Mouse (Mus musculus): ENCODE measurements at regions not wholly inside any gene's neighbourhood (a gene's known extent, or its start where the extent isn't known, plus 50 kb on each side); places are given as distances from the start of the nearest gene placed in this dataset.

DNA sequence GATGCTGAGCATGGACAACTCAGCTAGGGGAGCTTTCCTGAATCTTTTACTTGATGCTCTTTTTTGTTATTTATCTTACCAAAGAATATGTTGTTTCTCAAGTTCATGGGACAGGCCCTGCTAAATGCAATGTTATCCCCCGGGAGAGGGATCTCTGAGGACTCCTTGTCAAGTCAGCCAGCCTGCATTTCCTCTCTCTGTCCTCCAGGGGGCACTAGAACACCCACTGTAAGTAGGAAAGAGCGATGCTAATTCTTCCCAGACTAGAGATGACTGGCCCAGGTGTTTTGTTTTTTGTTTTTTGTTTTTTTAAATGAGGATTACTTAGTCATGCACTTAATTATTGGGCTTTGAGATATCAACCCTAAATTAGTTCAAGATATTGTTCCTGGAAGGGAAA, 386.8 kb upstream of the Prkcq start:
- intact Hi-C loops (cut with DNase I): loop anchor here (2.0 kb wide), 1 partner anchor 274 kb away; no protein-coding TSS in a partner anchor
- peak; percentile 34 to 57 for DNase-seq (ENCODE audit: extremely low spot score in 1 of 2, low spot score in 2 of 2)

DNA sequence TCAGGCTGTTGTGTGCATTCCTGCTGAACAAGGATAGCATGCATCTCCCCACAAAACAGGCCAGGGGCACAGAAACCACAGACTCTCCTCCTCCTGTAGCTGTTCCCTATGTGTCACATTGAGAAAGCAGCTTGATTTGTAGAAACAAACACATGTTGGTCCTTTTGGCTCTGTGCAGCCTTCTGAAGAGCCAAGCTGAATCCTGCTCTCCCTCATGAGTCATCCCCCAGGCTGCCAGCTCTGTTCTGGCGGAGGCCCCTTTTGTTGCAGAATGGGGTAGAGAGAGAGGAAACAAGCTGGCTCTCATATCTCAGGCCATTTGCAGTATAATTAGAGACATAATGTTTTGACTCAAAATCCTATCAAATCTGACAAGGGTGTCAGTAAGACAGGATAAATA, 383.4 kb upstream of the Prkcq start:
- DNase-seq (ENCODE audit: extremely low spot score in 1 of 2, low spot score in 2 of 2): peak; percentile 48 to 62
- intact Hi-C loops (cut with DNase I): no loop called here

DNA sequence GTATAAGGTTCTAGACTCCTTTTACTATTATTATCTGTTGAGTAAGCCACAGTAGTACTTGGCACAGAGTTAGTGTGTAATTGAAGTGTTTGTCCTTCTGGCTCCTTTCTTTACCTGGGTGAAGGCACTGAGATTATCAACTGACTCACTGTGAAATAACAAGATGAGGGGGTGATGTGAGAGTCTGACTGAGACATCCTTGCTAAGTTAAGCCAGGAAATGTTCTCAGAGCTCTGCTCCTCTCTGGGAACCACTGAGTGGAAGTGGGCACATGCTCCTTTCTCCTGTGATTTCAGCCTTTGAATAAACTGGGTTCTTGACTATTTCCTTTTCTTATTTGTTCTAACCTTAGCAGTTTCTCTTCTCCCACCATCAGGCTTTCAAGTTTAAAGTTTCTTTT, 380.7 kb upstream of the Prkcq start:
- intact Hi-C loops (cut with DNase I): no loop called here
- no peak for DNase-seq (ENCODE audit: extremely low spot score in 1 of 2, low spot score in 2 of 2)

DNA sequence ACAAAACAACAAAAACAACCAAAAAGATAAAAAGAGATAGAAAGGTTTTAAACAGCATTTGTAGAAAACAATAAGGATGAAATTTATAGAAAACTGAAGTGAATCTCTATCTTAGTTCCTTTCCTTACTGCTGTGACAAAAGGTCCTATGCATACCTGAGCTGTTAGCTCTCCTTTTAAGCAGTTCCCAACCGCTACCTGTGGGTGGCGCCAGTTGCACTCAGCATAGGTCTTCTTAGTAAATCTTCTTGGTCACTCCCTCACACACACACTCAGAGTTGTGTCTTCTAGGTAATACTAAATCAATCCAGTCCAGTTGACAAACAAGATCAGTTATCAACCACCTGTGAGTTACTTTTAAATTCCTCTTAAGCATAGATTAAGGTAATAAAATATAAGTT, 355.5 kb upstream of the Prkcq start:
- DNase-seq (ENCODE audit: extremely low spot score in 1 of 2, low spot score in 2 of 2): no peak
- intact Hi-C loops (cut with DNase I): no loop called here

DNA sequence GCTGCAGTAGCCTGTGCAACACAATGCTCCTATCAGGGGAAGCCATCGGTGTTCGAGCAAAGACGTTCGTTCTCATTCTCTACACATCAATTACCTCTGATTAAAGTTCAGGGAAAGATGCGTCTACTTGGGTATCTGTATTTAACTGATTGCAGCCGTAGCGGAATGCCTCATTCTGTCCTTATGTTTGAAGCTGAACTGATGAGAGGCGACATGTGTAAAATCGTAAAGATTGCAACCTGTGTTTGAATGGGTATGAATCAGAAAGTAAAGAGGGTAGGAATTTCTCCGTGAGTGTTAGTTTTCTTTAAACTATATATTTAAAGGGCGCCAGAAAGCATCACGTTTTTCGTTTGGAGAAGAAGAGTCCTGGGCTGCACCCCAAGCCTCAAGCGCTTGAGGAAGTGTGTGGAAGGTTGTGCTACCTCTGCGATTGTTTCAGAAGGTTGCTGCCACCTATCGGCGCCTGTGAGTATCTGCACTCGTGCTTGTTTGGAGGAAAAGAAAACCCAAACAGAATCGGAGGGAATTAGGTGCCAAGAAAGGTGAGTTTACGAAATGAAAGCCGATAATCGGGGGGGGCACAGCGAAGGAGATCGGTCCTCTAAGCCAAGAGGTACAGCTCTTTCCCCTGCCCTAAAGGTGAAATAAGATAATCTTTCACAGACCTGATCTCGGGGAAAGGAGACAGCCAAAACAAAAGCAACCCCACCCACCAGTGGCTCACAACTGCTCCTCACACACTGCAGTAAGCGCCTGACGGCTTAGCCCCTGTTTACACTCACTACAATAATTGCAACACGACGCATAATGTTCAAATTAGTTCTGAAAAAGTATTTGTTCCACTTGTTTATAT, 346.4 kb upstream of the Prkcq start:
- DNase-seq (ENCODE audit: extremely low spot score in 1 of 2, low spot score in 2 of 2): peak; percentile 45 to 61
- intact Hi-C loops (cut with DNase I): loop anchor here (10.0 kb wide), 1 partner anchor 231 kb away; no protein-coding TSS in a partner anchor

DNA sequence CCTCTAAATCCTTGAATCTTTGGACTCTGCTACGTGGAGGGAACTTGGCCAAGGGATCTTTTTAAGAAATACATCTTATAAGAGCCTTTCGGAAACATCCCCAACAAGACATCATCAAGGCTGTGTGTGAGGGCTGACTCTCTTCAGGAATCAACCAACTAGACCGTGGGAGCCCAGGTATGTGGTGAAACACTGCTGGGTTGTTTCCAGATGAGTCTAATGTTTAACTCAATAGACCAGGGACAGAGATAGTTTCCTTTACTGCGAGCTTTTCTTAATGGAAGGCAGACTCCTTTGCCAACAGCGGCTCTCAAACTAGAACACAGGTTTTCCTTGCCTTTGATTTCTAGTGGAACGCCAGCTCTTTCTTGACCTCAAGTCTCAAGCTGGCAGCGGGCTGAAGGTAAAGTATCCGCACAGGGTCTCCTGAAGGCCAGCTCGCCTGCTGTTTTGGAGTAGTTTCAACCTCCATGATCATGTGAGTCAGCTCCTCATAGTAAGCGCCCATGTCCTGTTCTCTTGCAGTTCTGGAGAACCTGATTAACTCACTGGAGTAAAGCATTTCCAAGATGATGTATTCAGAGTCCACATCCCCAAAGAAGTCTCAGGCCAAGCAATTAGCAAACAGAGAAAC, 345.7 kb upstream of the Prkcq start:
- intact Hi-C loops (cut with DNase I): loop anchor here (10.0 kb wide), 1 partner anchor 231 kb away; no protein-coding TSS in a partner anchor
- no peak for DNase-seq (ENCODE audit: extremely low spot score in 1 of 2, low spot score in 2 of 2)

DNA sequence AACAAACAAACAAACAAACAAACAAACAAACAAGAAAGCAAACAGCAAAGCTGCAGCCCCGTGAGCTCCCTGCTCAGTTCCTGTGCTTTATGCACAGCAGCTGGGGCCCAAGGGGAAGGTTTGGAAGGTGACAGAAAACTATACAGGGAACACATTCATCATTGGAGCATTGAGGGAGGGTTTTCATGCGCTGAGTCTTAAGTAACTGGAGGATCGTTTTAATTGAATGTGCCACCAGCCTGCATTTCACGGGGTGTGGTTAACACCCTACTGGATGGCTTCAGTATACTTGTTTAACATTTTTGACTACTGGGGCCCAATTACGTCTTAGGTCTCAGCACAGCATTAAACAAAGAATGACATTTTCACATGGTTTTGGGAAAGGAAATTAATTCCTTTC, 331.9 kb upstream of the Prkcq start:
- no peak for DNase-seq (ENCODE audit: extremely low spot score in 1 of 2, low spot score in 2 of 2)
- intact Hi-C loops (cut with DNase I): no loop called here

DNA sequence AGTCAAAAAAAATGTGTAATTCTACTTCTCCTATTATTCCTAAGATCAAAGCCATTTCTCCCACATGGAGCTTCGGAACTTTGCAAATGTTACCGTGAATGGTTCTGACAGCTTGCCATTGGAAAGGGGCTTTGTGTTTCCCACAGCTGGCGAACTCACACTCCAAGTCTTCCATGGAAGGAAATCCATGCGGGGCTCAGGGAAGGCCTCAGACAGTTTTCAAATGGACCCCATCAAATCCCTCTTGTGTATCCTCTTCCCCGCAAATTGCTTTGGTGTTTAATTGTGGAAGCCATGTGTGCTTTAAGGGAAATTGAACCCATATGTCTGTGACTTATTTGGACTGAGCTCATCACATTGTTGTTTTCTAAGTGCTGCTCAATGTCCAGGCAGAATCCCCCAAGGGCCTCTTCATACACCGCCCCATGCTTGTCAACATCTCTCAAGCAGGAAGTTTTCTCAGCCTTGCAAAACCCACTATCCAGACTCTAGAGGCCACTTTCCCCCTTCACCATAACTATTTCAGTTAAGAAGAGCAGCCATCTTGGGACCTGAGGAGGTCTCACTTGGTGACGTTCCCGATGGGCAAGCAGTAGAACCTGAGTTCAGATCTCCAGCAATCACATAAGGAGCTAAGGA, 310.1 kb upstream of the Prkcq start:
- intact Hi-C loops (cut with DNase I): no loop called here
- DNase-seq (ENCODE audit: extremely low spot score in 1 of 2, low spot score in 2 of 2): no peak

DNA sequence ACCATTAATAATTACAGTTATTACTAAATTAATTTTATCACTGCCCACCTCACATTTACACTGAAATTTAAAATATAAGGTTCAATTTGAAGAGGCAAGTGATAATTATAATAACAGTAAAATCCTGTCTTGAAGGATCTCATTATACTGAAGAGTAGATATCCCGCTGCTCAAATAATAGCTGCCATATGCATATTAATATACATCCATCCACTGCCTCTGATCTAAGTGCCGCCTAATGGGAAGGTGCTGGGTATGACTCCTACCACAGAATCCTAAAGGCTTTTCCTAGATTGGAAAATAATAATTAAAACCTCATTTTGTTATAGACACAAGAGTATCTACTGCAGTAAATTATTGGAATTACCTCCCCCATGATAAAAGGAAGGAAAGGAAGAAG, 307.5 kb upstream of the Prkcq start:
- intact Hi-C loops (cut with DNase I): no loop called here
- no peak for DNase-seq (ENCODE audit: extremely low spot score in 1 of 2, low spot score in 2 of 2)

DNA sequence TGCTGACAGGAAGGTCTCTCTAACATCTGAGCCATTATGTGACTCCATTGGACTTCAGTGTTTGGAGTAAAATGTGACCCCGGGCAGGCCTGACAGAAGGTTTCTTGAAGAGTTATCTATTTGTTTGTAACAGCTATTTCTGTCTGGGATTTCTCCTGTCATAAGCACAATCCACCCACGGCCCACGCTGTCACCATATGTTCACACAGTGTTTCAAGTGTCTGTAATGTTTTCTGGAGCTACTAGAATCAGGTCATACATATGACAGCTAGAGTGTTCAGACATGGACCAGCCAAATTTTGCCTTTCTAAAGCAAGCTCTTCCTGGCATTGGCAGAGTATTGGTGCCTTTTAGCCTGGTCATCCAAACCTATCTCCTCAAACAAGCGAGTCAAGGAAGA, 297.6 kb upstream of the Prkcq start:
- peak; percentile 8 to 30 for DNase-seq (ENCODE audit: extremely low spot score in 1 of 2, low spot score in 2 of 2)
- intact Hi-C loops (cut with DNase I): no loop called here

DNA sequence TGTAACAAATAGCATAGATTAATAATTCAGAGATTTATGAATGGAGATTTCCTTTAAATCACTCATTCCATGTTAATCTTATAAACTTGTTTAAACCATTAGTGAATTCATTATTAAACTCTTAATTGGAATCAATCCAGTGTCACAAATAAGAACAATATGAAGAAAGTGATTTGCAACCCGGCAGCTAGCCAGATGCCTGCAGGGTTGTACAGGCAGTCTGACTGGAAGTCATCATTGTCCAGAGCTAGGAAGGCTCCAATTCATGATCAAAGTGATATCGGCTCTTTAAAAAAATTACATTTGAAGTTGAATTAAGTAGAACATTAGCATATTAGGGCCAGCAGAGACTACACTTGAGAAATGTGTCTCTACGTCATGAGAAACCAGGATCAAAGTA, 270.0 kb upstream of the Prkcq start:
- intact Hi-C loops (cut with DNase I): no loop called here
- no peak for DNase-seq (ENCODE audit: extremely low spot score in 1 of 2, low spot score in 2 of 2)

DNA sequence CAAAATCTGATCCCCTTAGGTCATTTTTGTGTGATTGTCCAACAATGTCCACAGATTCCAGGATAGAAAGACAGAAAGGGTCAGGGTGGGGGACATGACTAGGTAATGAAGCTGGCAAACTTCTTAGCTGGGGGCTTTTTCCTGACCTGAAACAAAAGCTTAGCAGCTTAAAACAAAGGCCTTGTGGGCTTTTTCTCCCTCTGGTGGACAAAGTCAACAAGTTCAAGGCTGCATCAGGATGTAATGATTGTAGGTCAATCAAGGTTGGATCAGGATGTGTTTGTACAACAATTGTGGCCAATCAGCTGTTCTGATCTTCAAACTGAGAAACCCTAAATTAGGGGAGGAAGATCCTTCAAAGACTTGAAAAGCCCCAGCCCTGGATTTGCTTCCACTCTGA, 252.0 kb upstream of the Prkcq start:
- no peak for DNase-seq (ENCODE audit: extremely low spot score in 1 of 2, low spot score in 2 of 2)
- intact Hi-C loops (cut with DNase I): no loop called here

DNA sequence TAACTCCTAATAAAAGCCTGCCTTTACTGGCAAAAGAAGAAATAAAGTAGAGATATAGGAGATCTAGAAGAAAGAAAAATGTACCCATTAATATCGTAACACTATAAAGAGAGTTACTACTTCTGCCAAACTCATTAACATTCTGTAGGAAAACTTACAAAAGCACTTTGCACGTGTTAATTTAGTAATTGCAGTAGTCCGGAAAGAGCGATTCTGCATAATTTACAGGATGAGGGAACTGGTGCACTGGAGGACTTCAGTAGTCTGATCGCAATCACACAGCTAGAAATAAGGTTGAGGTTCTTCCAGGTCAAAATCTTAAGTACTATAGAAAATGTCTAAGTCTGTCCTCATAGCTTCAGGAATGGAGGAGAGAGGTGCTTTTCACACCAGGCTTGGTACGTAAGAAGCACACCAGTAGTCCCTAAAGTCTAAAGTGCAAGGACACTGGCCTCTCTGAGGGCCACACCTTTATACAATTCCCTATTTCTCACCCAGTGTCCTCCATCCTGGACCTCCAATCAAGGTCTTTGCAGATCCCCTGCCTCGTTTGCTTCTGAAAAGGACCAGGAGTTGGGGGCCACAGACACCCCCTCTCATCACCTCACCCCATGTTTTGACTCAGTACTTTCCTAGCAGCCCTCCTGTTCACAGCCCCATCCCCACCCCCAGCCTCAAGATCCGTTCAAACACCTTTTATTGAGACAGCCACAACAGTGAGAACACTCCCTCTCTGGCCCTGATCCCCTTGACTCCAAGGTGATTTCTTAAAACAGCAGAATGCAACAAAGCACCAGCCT, 251.0 kb upstream of the Prkcq start:
- no peak for DNase-seq (ENCODE audit: extremely low spot score in 1 of 2, low spot score in 2 of 2)
- intact Hi-C loops (cut with DNase I): no loop called here

DNA sequence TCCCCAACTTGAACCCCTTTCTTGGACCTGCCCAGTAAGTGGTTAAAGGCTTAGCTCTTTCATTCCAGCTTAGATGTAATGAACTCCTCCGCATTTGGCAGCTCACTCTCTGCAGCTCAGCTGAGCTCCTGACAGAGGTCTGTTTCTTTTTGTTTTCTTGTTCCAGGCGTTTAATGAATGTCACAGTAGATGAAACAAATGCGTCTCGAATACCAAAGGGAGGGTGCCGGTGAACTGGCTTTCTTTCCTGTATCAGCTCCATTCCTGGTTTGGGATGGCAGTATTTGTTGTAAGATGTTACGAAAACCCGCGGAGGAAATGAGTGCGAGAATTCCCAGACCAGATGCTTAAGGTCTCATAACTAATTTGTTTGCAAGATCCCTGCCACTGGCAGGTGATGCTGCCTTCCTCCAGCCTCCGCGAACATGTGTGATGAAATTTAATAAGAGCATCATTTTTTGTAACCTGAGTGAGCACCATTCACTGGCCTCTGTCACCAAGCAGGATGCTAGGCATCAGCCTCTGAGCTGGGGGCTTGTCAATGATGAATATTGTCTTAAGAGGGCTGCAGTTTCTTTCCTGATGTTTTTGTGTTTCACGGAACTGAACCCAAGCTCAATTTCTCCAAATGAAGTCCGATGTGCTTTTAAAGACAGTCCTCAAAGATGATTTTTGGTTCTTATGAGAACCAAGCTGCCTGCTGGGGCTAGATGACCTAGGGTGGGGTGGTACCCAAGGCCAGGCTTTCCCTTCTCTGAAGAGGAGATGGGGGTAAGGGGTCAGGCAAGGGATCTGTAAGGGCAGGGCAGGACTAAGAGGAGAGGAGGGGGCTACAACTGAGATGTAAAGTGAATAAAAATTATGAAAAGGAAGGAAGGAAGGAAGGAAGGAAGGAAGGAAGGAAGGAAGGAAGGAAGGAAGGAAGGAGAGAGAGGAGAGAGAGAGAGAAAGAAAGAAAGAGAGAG, 250.1 kb upstream of the Prkcq start:
- intact Hi-C loops (cut with DNase I): no loop called here
- DNase-seq (ENCODE audit: extremely low spot score in 1 of 2, low spot score in 2 of 2): peak in 1 of 2 experiments; percentile 4

DNA sequence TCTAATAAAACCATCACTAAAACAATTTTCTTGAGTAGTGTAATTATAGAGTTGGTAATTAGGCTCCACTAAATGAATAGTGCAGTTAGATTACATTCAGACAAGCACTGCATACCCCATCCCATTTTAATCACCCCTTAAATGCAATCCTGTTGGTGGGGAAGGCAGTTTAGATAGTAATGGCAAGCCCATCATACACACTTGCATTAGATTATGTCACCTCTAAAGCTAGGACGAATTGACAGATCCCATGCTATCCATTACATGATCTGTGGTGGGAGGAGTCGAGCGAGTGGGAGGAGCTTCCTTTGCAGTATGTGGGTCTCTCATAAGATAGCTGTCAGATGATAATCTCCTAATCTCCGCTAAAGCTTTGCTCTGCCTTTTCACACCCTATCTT, 247.9 kb upstream of the Prkcq start:
- intact Hi-C loops (cut with DNase I): no loop called here
- DNase-seq (ENCODE audit: extremely low spot score in 1 of 2, low spot score in 2 of 2): no peak

DNA sequence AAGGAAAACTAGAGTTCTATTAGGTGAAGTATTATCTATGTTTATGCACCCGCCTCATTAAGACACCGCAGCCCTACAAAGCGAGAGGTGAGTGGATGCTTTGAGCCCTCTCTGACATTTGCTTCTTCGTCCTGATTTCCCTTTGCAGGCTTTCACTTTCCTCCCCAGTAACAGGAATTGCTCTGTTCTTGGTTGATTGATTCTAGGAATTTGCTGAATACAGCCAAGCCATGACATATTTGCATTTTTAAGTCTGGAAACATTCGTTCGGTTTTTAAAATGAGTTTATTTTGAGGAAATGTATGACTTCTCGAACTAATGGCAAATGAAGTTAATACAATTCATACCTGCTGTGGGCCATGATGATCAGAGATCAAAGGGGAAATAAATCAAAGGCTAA, 246.5 kb upstream of the Prkcq start:
- intact Hi-C loops (cut with DNase I): no loop called here
- no peak for DNase-seq (ENCODE audit: extremely low spot score in 1 of 2, low spot score in 2 of 2)

DNA sequence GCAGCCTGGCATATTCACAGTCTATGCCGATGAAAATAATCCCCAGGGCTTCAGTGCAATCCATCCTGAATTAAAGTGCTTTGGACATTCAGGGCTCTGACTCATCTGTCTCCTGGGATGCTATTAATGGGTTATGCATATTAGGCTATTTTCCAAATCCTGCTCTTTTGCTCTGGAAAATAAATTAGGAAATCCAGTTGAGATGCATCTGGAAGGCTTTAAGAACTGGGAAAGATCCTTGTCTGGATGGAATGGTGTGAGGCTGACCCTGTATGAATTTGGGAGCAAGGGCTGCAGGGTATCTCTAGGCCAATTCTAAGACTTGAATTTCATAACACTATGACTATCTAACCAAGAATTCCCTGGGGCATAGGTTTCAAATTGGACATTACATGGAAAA, 234.5 kb upstream of the Prkcq start:
- intact Hi-C loops (cut with DNase I): no loop called here

DNA sequence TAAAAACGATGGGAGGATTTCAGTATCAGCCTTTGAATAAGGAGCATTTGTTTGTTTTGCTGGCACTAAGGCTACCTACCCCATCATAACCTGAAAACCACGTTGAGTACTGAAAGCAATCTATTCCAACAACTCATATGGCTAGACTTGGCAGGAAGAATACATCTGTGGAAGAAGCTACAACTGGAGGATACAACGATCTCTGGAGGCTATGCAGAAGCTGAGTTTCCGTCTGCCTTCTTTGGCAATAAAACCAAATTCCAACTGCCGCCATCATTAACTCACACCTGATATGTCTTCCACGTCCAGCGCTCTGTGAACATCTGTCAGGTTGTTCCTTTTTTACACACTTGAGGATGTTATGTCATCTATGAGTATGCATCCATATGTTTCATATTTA, 206.7 kb upstream of the Prkcq start:
- intact Hi-C loops (cut with DNase I): no loop called here
- DNase-seq (ENCODE audit: extremely low spot score in 1 of 2, low spot score in 2 of 2): no peak

More for the DNA sequence above, 234.5 kb upstream of the Prkcq start:
- no peak for DNase-seq (ENCODE audit: extremely low spot score in 1 of 2, low spot score in 2 of 2)
